Mouse (Mus musculus): ENCODE data around the gene Elmod3.

DNA sequence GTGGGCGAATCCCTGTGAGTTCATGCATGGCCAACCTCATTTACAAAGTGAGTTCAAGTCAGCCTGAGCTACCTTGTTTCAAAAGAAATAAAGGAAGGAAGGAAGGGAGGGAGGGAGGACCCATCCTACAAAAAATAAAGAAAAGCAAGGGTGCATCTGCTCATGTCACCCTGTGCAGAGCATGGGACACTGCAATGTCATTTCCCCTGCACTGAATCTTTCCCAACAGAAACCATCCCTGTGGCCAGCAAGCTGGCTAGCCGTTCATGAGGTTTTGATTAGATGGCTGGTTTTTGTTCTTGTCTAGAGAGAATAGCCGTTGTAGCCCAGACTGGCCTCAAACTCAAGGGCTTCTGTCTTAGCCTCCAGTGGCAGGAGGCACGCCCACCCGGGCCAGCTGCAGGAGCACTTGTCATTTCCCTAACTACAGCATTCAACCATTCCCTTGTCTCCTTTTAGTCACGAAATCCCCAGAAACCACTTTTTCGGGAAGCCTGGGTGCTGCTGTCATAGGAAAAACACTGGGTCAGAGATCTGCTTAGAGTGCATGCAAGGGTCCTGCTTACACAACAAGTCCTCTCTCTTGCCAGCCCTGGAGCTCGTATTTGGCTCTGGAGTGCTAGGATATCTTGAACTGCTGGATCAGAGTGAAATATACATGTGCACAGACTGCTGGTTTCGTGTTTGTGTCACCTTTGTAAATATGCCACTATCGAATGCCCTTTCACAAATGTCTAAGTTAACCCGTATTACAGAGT lies 16.4 kb downstream of the Elmod3 start:
- TF ChIP-seq CTCF (IDR thresholded peaks at IDR 0.05; ENCODE audit: low read depth, low read length) (no peak), POLR2A (IDR thresholded peaks at IDR 0.05; ENCODE audit: borderline replicate concordance, low read depth, low read length) (no peak)
